Mouse (Mus musculus): Measurements from ENCODE around the gene Tmprss9. TPM values are rescaled to one million over a fixed set of nuclear protein-coding genes. Genes with fewer than 3 reads are reported as not detected.
A peak's percentile ranks its signal among the peaks of the same experiment; 100 is the strongest.
"Not testable (repeated sequence)": the region's sequence is repeated elsewhere in the genome, so short reads cannot be mapped to it uniquely, and the experiment has no call there.

Tmprss9 gene
- polyA plus RNA-seq (2015; fragmentation: Nextera tagmentation; extraction: Ambion mirVana): 0.04 and 0.05 TPM in 2 replicates

- Histone ChIP-seq H3K36me3 (peaks cover 25% of the 10 kb centered on the region), H3K4me3 (replicated peaks) (no peak within 1 kb of the TSS), H3K4me1 (peaks cover 5% of the 10 kb centered on the region), H3K9me3 (replicated peaks) (no peaks in the 10 kb centered on the region), H3K4me2 (replicated peaks) (no peak within 1 kb of the TSS), H3K27ac (replicated peaks) (no peak within 1 kb of the TSS), H3K27me3 (no peaks in the 10 kb centered on the region; the same call in 1 of the 2 replicates), H3K9ac (no peak within 1 kb of the TSS)
- no peak for ATAC-seq (ENCODE audit: insufficient number of reproducible peaks, low FRiP score, low TSS enrichment, low read depth)
- WGBS: 27% methylated on average over 9 of the region's 9 CpGs
Measured at GRCm38 (mm10) chr10:80871581-80871980, at the start of gene Tmprss9. Tmprss9 (plus strand) TSS chr10:80871848.

GRCm38 (mm10) chr10:80821991-80822390 lies 49.7 kb upstream of the Tmprss9 start:
- H3K27me3 ChIP-seq: no peaks in the 10 kb centered on the region

GRCm38 (mm10) chr10:80822528-80822927 lies 49.1 kb upstream of the Tmprss9 start:
- no peaks in the 10 kb centered on the region for H3K9me3 ChIP-seq (replicated peaks)
- no peak overlapping the region for H3K27ac ChIP-seq (replicated peaks)
- no peaks in the 10 kb centered on the region for H3K36me3 ChIP-seq
- H3K4me1 ChIP-seq: peaks cover 2% of the 10 kb centered on the region
- H3K9ac ChIP-seq: no peak overlapping the region
- H3K4me2 ChIP-seq (replicated peaks): no peak overlapping the region
- H3K27me3 ChIP-seq: no peaks in the 10 kb centered on the region
- H3K4me3 ChIP-seq (replicated peaks): no peak overlapping the region
- WGBS: 94% methylated on average over 5 of the region's 5 CpGs
- no peak for ATAC-seq (ENCODE audit: insufficient number of reproducible peaks, low FRiP score, low TSS enrichment, low read depth)

More at GRCm38 (mm10) chr10:80821991-80822390, 49.7 kb upstream of the Tmprss9 start:
- Histone ChIP-seq H3K4me3 (replicated peaks) (no peak overlapping the region), H3K9ac (no peak overlapping the region), H3K36me3 (no peaks in the 10 kb centered on the region), H3K27ac (replicated peaks) (no peak overlapping the region), H3K4me1 (no peaks in the 10 kb centered on the region), H3K4me2 (replicated peaks) (no peak overlapping the region), H3K9me3 (replicated peaks) (no peaks in the 10 kb centered on the region)
- no peak for ATAC-seq (ENCODE audit: insufficient number of reproducible peaks, low FRiP score, low TSS enrichment, low read depth)
- 45% methylated on average over 2 of the region's 2 CpGs for WGBS

GRCm38 (mm10) chr10:80823316-80823715 lies 48.3 kb upstream of the Tmprss9 start:
- peaks cover 9% of the 10 kb centered on the region for H3K4me1 ChIP-seq
- H3K9ac ChIP-seq: no peak overlapping the region
- H3K4me2 ChIP-seq (replicated peaks): no peak overlapping the region
- H3K36me3 ChIP-seq: no peaks in the 10 kb centered on the region
- H3K27ac ChIP-seq (replicated peaks): no peak overlapping the region
- 85% methylated on average over 1 of the region's 1 CpGs for WGBS
- ATAC-seq (ENCODE audit: insufficient number of reproducible peaks, low FRiP score, low TSS enrichment, low read depth): no peak
- no peaks in the 10 kb centered on the region for H3K27me3 ChIP-seq
- H3K9me3 ChIP-seq (replicated peaks): no peaks in the 10 kb centered on the region
- no peak overlapping the region for H3K4me3 ChIP-seq (replicated peaks)

- ATAC-seq (ENCODE audit: insufficient number of reproducible peaks, low FRiP score, low TSS enrichment, low read depth): no peak
- Histone ChIP-seq H3K4me3 (replicated peaks) (no peak overlapping the region), H3K9me3 (replicated peaks) (no peaks in the 10 kb centered on the region), H3K27ac (replicated peaks) (no peak overlapping the region), H3K9ac (no peak overlapping the region), H3K27me3 (no peaks in the 10 kb centered on the region), H3K4me2 (replicated peaks) (no peak overlapping the region), H3K4me1 (peaks cover 13% of the 10 kb centered on the region), H3K36me3 (peaks cover under 1% of the 10 kb centered on the region; the same call in 1 of the 2 replicates)
- WGBS: 58% methylated on average over 8 of the region's 8 CpGs
Measured at GRCm38 (mm10) chr10:80823847-80824643, 47.6 kb upstream of the Tmprss9 start.

GRCm38 (mm10) chr10:80824827-80825226 lies 46.8 kb upstream of the Tmprss9 start:
- Histone ChIP-seq H3K9ac (no peak overlapping the region), H3K4me1 (peaks cover 20% of the 10 kb centered on the region), H3K36me3 (peaks cover 8% of the 10 kb centered on the region), H3K4me3 (replicated peaks) (no peak overlapping the region), H3K27ac (replicated peaks) (no peak overlapping the region), H3K4me2 (replicated peaks) (no peak overlapping the region), H3K27me3 (no peaks in the 10 kb centered on the region), H3K9me3 (replicated peaks) (no peaks in the 10 kb centered on the region)
- 70% methylated on average over 2 of the region's 2 CpGs for WGBS
- no peak for ATAC-seq (ENCODE audit: insufficient number of reproducible peaks, low FRiP score, low TSS enrichment, low read depth)

- Histone ChIP-seq H3K27me3 (no peaks in the 10 kb centered on the region), H3K4me3 (replicated peaks) (peak within 1 kb of the TSS; percentile 71), H3K36me3 (peaks cover 18% of the 10 kb centered on the region), H3K9ac (peak within 1 kb of the TSS; percentile 97), H3K9me3 (replicated peaks) (no peaks in the 10 kb centered on the region), H3K27ac (replicated peaks) (peak within 1 kb of the TSS; percentile 91), H3K4me2 (replicated peaks) (peak within 1 kb of the TSS; percentile 93), H3K4me1 (peaks cover 35% of the 10 kb centered on the region)
- ATAC-seq (ENCODE audit: insufficient number of reproducible peaks, low FRiP score, low TSS enrichment, low read depth): peak; percentile 98
- WGBS: under 1% methylated on average over 80 of the region's 82 CpGs
Measured at GRCm38 (mm10) chr10:80826151-80827062, 45.2 kb upstream of the Tmprss9 start, which contains the start of gene Oaz1. Oaz1 (plus strand) TSS chr10:80826656.

- H3K9ac ChIP-seq: peak overlapping the region; percentile 97
- H3K4me1 ChIP-seq: peaks cover 37% of the 10 kb centered on the region
- peak overlapping the region; percentile 93 for H3K4me2 ChIP-seq (replicated peaks)
- WGBS: 5% methylated on average over 28 of the region's 29 CpGs
- H3K36me3 ChIP-seq: peaks cover 18% of the 10 kb centered on the region
- ATAC-seq (ENCODE audit: insufficient number of reproducible peaks, low FRiP score, low TSS enrichment, low read depth): no peak
- H3K27me3 ChIP-seq: no peaks in the 10 kb centered on the region
- no peaks in the 10 kb centered on the region for H3K9me3 ChIP-seq (replicated peaks)
- H3K27ac ChIP-seq (replicated peaks): peak overlapping the region; percentile 91
- H3K4me3 ChIP-seq (replicated peaks): peak overlapping the region; percentile 71
Measured at GRCm38 (mm10) chr10:80827063-80827869, 44.4 kb upstream of the Tmprss9 start.

GRCm38 (mm10) chr10:80827870-80828420 lies 43.7 kb upstream of the Tmprss9 start:
- ATAC-seq (ENCODE audit: insufficient number of reproducible peaks, low FRiP score, low TSS enrichment, low read depth): no peak

GRCm38 (mm10) chr10:80828587-80828986 lies 43.1 kb upstream of the Tmprss9 start:
- peaks cover 37% of the 10 kb centered on the region for H3K4me1 ChIP-seq
- H3K9ac ChIP-seq; H3K27ac ChIP-seq (replicated peaks); H3K27me3 ChIP-seq; H3K9me3 ChIP-seq (replicated peaks); ATAC-seq (ENCODE audit: insufficient number of reproducible peaks, low FRiP score, low TSS enrichment, low read depth): not testable (repeated sequence)
- H3K4me3 ChIP-seq (replicated peaks): 0 out of 2 replicates have a peak overlapping the region, but pooled peaks have one; percentile 71
- WGBS: 87% methylated on average over 9 of the region's 9 CpGs
- peak overlapping the region; percentile 93; the same call in 1 of the 2 replicates for H3K4me2 ChIP-seq (replicated peaks)
- H3K36me3 ChIP-seq: peaks cover 18% of the 10 kb centered on the region

More at GRCm38 (mm10) chr10:80827870-80828420, 43.7 kb upstream of the Tmprss9 start:
- Histone ChIP-seq H3K9me3 (replicated peaks) (no peaks in the 10 kb centered on the region), H3K27ac (replicated peaks) (no peak overlapping the region), H3K27me3 (no peaks in the 10 kb centered on the region), H3K4me1 (peaks cover 37% of the 10 kb centered on the region), H3K36me3 (peaks cover 18% of the 10 kb centered on the region), H3K4me3 (replicated peaks) (peak overlapping the region; percentile 71), H3K9ac (peak overlapping the region; percentile 97), H3K4me2 (replicated peaks) (peak overlapping the region; percentile 93)
- WGBS: 68% methylated on average over 10 of the region's 10 CpGs
